Mouse (Mus musculus): ENCODE results near the gene Gm572.

DNA sequence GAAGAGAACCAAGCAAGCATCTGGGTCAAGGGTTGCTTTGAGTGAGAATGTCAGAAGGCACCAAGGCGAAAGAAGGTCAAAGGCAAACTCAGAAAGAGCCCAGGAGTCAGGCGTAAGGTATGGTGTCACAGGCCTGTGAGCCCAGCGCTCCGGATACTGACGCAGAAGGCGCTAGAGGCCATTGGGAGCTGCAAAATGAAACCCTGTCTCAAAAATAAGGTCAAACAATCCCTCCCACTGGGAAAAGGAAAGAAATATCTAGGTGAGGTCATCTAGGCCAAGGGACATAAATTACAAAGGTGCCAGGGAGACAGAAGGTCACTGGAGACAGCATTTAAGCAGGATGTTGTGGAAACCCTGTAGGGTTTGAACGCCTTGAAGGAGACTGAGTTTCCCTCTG is 35.0 kb downstream of the Gm572 start:
- TF ChIP-seq CTCF (IDR thresholded peaks at IDR 0.05; ENCODE audit: extremely low read depth, insufficient read depth, insufficient read length, insufficient replicate concordance) = no peak
- TF ChIP-seq POLR2A (IDR thresholded peaks at IDR 0.05; ENCODE audit: low read depth, low read length) = no peak

All from spleen, adult 2 months (tissue).